ENCODE assay signal across 12 mouse cellular contexts in the genomic region with DNA sequence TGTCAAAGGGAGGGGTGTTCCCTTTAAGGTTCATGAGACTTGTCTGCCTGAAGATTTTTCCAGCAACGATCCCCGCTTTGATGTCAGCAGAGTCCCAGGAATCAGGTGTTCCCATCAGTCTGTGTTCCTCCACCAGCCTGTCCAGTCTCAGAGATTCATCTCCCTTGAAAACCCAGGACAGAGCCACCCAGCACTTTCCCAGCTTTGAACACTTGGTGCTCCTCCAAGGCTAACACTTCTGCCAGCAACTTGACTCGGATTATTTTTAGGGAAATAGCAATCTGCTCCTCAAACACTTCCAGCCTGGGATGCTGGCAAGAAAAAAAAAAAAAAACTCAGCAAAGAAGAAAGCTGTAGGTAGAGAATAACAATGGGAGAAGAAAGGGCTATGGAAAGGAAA.
"Had no signal": no experiment of that assay in that cellular context is flagged by ENCODE, and none has a peak within 500 bp of the region (broad histone marks: within the 10 kb centered on the region; RNA-seq: fewer than 3 reads in every experiment).

No protein-coding gene starts in this region.

- DNase-seq: kidney, adult 18-20 months; kidney, adult 9 months; kidney, postnatal 14 days; lung, adult 18-20 months; lung, postnatal 10 days; lung, postnatal 36 days; right cerebral cortex, postnatal 25 days; spleen, adult 18-20 months; thymus, adult 18-20 months; thymus, postnatal 36 days had no signal

- ATAC-seq: midbrain, embryonic 13.5 days; midbrain, embryonic 16.5 days had no signal
